Mouse (Mus musculus): ENCODE data around the gene Kcnd2. TPM values are rescaled to one million over a fixed set of nuclear protein-coding genes. Genes with fewer than 3 reads are reported as not detected.

The Kcnd2 gene
- polyA plus RNA-seq, 1 experiment from 2014 or later, result 38.5 TPM

- no peak overlapping the region for H3K9ac ChIP-seq (replicated peaks; ENCODE audit: low read depth, low read length)
- 68% methylated on average over 3 of the region's 3 CpGs for WGBS
- H3K4me2 ChIP-seq (ENCODE audit: low read depth, low read length), result no peak overlapping the region
- H3K4me3 ChIP-seq (ENCODE audit: low read depth, low read length), result no peak overlapping the region
- no peak for ATAC-seq (ENCODE audit: low read depth)
- H3K4me1 ChIP-seq (ENCODE audit: control insufficient read depth, insufficient read depth, low read length), result no peaks in the 10 kb centered on the region
- no peaks in the 10 kb centered on the region for H3K27me3 ChIP-seq (ENCODE audit: control insufficient read depth, insufficient read depth, low read length)
- no peaks in the 10 kb centered on the region for H3K9me3 ChIP-seq (ENCODE audit: control insufficient read depth, low read length)
- H3K27ac ChIP-seq (ENCODE audit: low read depth, low read length), result no peak overlapping the region
- H3K36me3 ChIP-seq (ENCODE audit: control insufficient read depth, insufficient read depth, low read length), result no peaks in the 10 kb centered on the region
These were observed 477.6 kb downstream of the Kcnd2 start for GRCm38 (mm10) chr6:21692861-21693350.

- Histone ChIP-seq H3K9ac (replicated peaks; ENCODE audit: low read depth, low read length) (no peak overlapping the region), H3K4me2 (ENCODE audit: low read depth, low read length) (no peak overlapping the region), H3K27ac (ENCODE audit: low read depth, low read length) (no peak overlapping the region), H3K36me3 (ENCODE audit: control insufficient read depth, insufficient read depth, low read length) (no peaks in the 10 kb centered on the region), H3K4me3 (ENCODE audit: low read depth, low read length) (no peak overlapping the region), H3K27me3 (ENCODE audit: control insufficient read depth, insufficient read depth, low read length) (no peaks in the 10 kb centered on the region), H3K4me1 (ENCODE audit: control insufficient read depth, insufficient read depth, low read length) (0 out of 2 replicates have a peak, but pooled peaks cover 3% of the 10 kb centered on the region), H3K9me3 (ENCODE audit: control insufficient read depth, low read length) (no peaks in the 10 kb centered on the region)
- ATAC-seq (ENCODE audit: low read depth), result no peak
- 63% methylated on average over 3 of the region's 3 CpGs for WGBS
These were observed 482.3 kb downstream of the Kcnd2 start for GRCm38 (mm10) chr6:21697641-21698040.

DNA sequence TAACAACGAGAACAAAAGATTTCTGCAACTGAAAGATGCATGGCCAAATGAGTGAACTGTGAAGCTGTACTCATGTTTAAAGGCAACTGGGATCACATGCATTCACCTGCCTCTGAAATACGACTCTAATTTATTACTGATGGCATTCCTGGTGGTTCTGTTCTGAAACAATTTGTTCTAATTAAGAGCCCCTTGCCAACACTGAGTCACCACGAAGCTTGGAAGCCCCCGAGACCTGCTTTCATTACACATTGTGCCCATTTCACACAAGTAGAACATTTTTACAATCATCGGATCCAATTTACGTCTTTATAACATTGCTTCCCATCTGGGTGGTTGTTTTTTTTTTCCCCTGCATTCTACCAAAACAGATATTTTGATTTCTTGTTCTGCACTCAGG lies 485.8 kb downstream of the Kcnd2 start:
- no peaks in the 10 kb centered on the region for H3K27me3 ChIP-seq (ENCODE audit: control insufficient read depth, insufficient read depth, low read length)
- no peak for ATAC-seq (ENCODE audit: low read depth)
- no peaks in the 10 kb centered on the region for H3K9me3 ChIP-seq (ENCODE audit: control insufficient read depth, low read length)
- WGBS, result 53% methylated on average over 6 of the region's 6 CpGs
- no peak overlapping the region for H3K27ac ChIP-seq (ENCODE audit: low read depth, low read length)
- H3K4me2 ChIP-seq (ENCODE audit: low read depth, low read length), result no peak overlapping the region
- H3K4me1 ChIP-seq (ENCODE audit: control insufficient read depth, insufficient read depth, low read length), result 0 out of 2 replicates have a peak, but pooled peaks cover 3% of the 10 kb centered on the region
- no peak overlapping the region for H3K9ac ChIP-seq (replicated peaks; ENCODE audit: low read depth, low read length)
- H3K4me3 ChIP-seq (ENCODE audit: low read depth, low read length), result no peak overlapping the region
- H3K36me3 ChIP-seq (ENCODE audit: control insufficient read depth, insufficient read depth, low read length), result no peaks in the 10 kb centered on the region

DNA sequence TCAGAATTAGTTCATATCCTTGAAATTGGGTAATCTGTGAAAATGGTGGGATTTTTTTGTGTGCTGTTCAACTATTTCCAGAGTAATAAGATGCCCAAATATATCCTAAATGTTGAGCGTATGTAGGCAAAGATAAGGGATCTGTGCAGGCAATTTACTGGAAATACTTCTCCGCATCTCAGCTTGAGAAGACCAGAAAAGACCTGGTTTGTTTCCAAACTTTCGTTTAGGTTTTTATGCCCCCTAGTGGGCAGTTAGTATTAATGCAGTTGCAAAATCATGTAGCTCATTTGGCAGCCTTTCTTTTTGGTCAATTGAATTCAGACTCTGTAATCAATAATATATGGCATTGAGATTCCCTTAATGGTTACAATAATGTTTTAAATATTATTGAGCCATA lies 493.9 kb downstream of the Kcnd2 start:
- H3K27me3 ChIP-seq (ENCODE audit: control insufficient read depth, insufficient read depth, low read length), result no peaks in the 10 kb centered on the region
- no peaks in the 10 kb centered on the region for H3K36me3 ChIP-seq (ENCODE audit: control insufficient read depth, insufficient read depth, low read length)
- no peak overlapping the region for H3K4me3 ChIP-seq (ENCODE audit: low read depth, low read length)
- H3K4me2 ChIP-seq (ENCODE audit: low read depth, low read length), result no peak overlapping the region
- H3K9me3 ChIP-seq (ENCODE audit: control insufficient read depth, low read length), result no peaks in the 10 kb centered on the region
- H3K4me1 ChIP-seq (ENCODE audit: control insufficient read depth, insufficient read depth, low read length), result no peaks in the 10 kb centered on the region
- H3K9ac ChIP-seq (replicated peaks; ENCODE audit: low read depth, low read length), result no peak overlapping the region
- no peak for ATAC-seq (ENCODE audit: low read depth)
- H3K27ac ChIP-seq (ENCODE audit: low read depth, low read length), result no peak overlapping the region
- 17% methylated on average over 3 of the region's 3 CpGs for WGBS

DNA sequence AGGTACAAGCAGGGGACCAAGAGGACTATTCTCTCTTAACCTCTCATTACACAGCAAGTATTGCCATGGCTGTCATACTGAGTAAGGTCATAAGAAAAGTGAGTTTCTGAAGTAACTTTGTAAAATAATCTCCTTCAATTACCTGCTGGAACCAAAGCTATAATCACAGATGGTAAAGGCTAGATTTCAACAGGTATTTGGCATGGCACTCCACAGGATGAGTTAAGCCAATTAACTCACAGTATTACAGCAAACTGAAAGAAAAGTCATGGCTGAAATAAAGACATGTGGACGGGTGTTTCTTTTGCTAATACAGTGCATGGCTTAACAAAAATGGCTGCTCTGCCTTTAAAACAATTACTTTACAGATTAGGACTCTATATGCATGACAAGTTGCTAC lies 503.8 kb downstream of the Kcnd2 start:
- H3K4me1 ChIP-seq (ENCODE audit: control insufficient read depth, insufficient read depth, low read length), result no peaks in the 10 kb centered on the region

GRCm38 (mm10) chr6:21722238-21722637 lies 506.9 kb downstream of the Kcnd2 start:
- 82% methylated on average over 10 of the region's 10 CpGs for WGBS
- H3K27me3 ChIP-seq (ENCODE audit: control insufficient read depth, insufficient read depth, low read length), result no peaks in the 10 kb centered on the region
- H3K4me2 ChIP-seq (ENCODE audit: low read depth, low read length), result no peak overlapping the region
- H3K9me3 ChIP-seq (ENCODE audit: control insufficient read depth, low read length), result no peaks in the 10 kb centered on the region
- H3K27ac ChIP-seq (ENCODE audit: low read depth, low read length), result no peak overlapping the region
- no peaks in the 10 kb centered on the region for H3K36me3 ChIP-seq (ENCODE audit: control insufficient read depth, insufficient read depth, low read length)
- H3K9ac ChIP-seq (replicated peaks; ENCODE audit: low read depth, low read length), result no peak overlapping the region
- no peaks in the 10 kb centered on the region for H3K4me1 ChIP-seq (ENCODE audit: control insufficient read depth, insufficient read depth, low read length)
- no peak overlapping the region for H3K4me3 ChIP-seq (ENCODE audit: low read depth, low read length)
- ATAC-seq (ENCODE audit: low read depth), result no peak

More for the DNA sequence above, 503.8 kb downstream of the Kcnd2 start:
- H3K27me3 ChIP-seq (ENCODE audit: control insufficient read depth, insufficient read depth, low read length), result no peaks in the 10 kb centered on the region
- H3K4me2 ChIP-seq (ENCODE audit: low read depth, low read length), result no peak overlapping the region
- no peaks in the 10 kb centered on the region for H3K36me3 ChIP-seq (ENCODE audit: control insufficient read depth, insufficient read depth, low read length)
- WGBS, result 76% methylated on average over 1 of the region's 1 CpGs
- no peaks in the 10 kb centered on the region for H3K9me3 ChIP-seq (ENCODE audit: control insufficient read depth, low read length)
- H3K27ac ChIP-seq (ENCODE audit: low read depth, low read length), result no peak overlapping the region
- ATAC-seq (ENCODE audit: low read depth), result no peak
- no peak overlapping the region for H3K9ac ChIP-seq (replicated peaks; ENCODE audit: low read depth, low read length)
- H3K4me3 ChIP-seq (ENCODE audit: low read depth, low read length), result no peak overlapping the region

GRCm38 (mm10) chr6:21740606-21741005 lies 525.3 kb downstream of the Kcnd2 start:
- 56% methylated on average over 2 of the region's 2 CpGs for WGBS
- H3K27me3 ChIP-seq (ENCODE audit: control insufficient read depth, insufficient read depth, low read length), result no peaks in the 10 kb centered on the region
- no peaks in the 10 kb centered on the region for H3K36me3 ChIP-seq (ENCODE audit: control insufficient read depth, insufficient read depth, low read length)
- no peak for ATAC-seq (ENCODE audit: low read depth)
- H3K4me3 ChIP-seq (ENCODE audit: low read depth, low read length), result no peak overlapping the region
- H3K27ac ChIP-seq (ENCODE audit: low read depth, low read length), result no peak overlapping the region
- no peaks in the 10 kb centered on the region for H3K4me1 ChIP-seq (ENCODE audit: control insufficient read depth, insufficient read depth, low read length)
- H3K9me3 ChIP-seq (ENCODE audit: control insufficient read depth, low read length), result no peaks in the 10 kb centered on the region
- H3K9ac ChIP-seq (replicated peaks; ENCODE audit: low read depth, low read length), result no peak overlapping the region
- H3K4me2 ChIP-seq (ENCODE audit: low read depth, low read length), result no peak overlapping the region

GRCm38 (mm10) chr6:21744615-21745266 lies 529.4 kb downstream of the Kcnd2 start:
- H3K9me3 ChIP-seq (ENCODE audit: control insufficient read depth, low read length), result no peaks in the 10 kb centered on the region
- H3K9ac ChIP-seq (replicated peaks; ENCODE audit: low read depth, low read length), result no peak overlapping the region
- no peak overlapping the region for H3K27ac ChIP-seq (ENCODE audit: low read depth, low read length)
- H3K4me3 ChIP-seq (ENCODE audit: low read depth, low read length), result no peak overlapping the region
- H3K4me2 ChIP-seq (ENCODE audit: low read depth, low read length), result no peak overlapping the region
- ATAC-seq (ENCODE audit: low read depth), result no peak
- no peaks in the 10 kb centered on the region for H3K27me3 ChIP-seq (ENCODE audit: control insufficient read depth, insufficient read depth, low read length)
- H3K36me3 ChIP-seq (ENCODE audit: control insufficient read depth, insufficient read depth, low read length), result no peaks in the 10 kb centered on the region
- 67% methylated on average over 3 of the region's 3 CpGs for WGBS
- H3K4me1 ChIP-seq (ENCODE audit: control insufficient read depth, insufficient read depth, low read length), result no peaks in the 10 kb centered on the region

GRCm38 (mm10) chr6:21747536-21747935 lies 532.2 kb downstream of the Kcnd2 start:
- H3K36me3 ChIP-seq (ENCODE audit: control insufficient read depth, insufficient read depth, low read length), result no peaks in the 10 kb centered on the region

More at GRCm38 (mm10) chr6:21747536-21747935, 532.2 kb downstream of the Kcnd2 start:
- H3K4me2 ChIP-seq (ENCODE audit: low read depth, low read length), result no peak overlapping the region
- no peak overlapping the region for H3K27ac ChIP-seq (ENCODE audit: low read depth, low read length)
- WGBS, result 85% methylated on average over 1 of the region's 1 CpGs
- ATAC-seq (ENCODE audit: low read depth), result no peak
- no peak overlapping the region for H3K9ac ChIP-seq (replicated peaks; ENCODE audit: low read depth, low read length)
- H3K4me3 ChIP-seq (ENCODE audit: low read depth, low read length), result no peak overlapping the region
- H3K9me3 ChIP-seq (ENCODE audit: control insufficient read depth, low read length), result no peaks in the 10 kb centered on the region
- H3K27me3 ChIP-seq (ENCODE audit: control insufficient read depth, insufficient read depth, low read length), result no peaks in the 10 kb centered on the region
- no peaks in the 10 kb centered on the region for H3K4me1 ChIP-seq (ENCODE audit: control insufficient read depth, insufficient read depth, low read length)

All from neural tube, embryonic 14.5 days (tissue).